Mouse (Mus musculus) right cerebral cortex, adult 18-20 months (tissue): ENCODE data around the gene Timm10b.

Source experiments
- DNase-seq: peaks from one replicate; pipeline ENCODE4 v3.0.0; 2022; ENCODE audit warnings: mixed read lengths

Timm10b gene

GRCm38 (mm10) chr7:105639756-105640155 lies at the start of gene Timm10b:
Gene Timm10b (plus strand): TSS chr7:105640056.
- DNase-seq, result no peak

GRCm38 (mm10) chr7:105590097-105590496 lies 49.8 kb upstream of the Timm10b start:
- DNase-seq, result no peak

GRCm38 (mm10) chr7:105602860-105603623 lies 36.8 kb upstream of the Timm10b start:
- peak; percentile 57 for DNase-seq

- no peak for DNase-seq
These were observed 31.4 kb upstream of the Timm10b start for GRCm38 (mm10) chr7:105608467-105608866.

- no peak for DNase-seq
These were observed 28.1 kb upstream of the Timm10b start for GRCm38 (mm10) chr7:105611767-105612166.

GRCm38 (mm10) chr7:105614400-105614799 lies 25.5 kb upstream of the Timm10b start:
- DNase-seq, result no peak

- DNase-seq, result no peak
These were observed 24.1 kb upstream of the Timm10b start for GRCm38 (mm10) chr7:105615720-105616119.

- no peak for DNase-seq
These were observed 23.3 kb upstream of the Timm10b start for GRCm38 (mm10) chr7:105616561-105616960.

- DNase-seq, result no peak
These were observed 22.0 kb upstream of the Timm10b start for GRCm38 (mm10) chr7:105617810-105618209.

GRCm38 (mm10) chr7:105619701-105620100 lies 20.2 kb upstream of the Timm10b start:
- no peak for DNase-seq

GRCm38 (mm10) chr7:105621053-105621452 lies 18.8 kb upstream of the Timm10b start:
- peak; percentile 57 for DNase-seq

GRCm38 (mm10) chr7:105621646-105622292 lies 18.1 kb upstream of the Timm10b start:
- DNase-seq, result peak; percentile 55

- DNase-seq, result no peak
These were observed 14.5 kb upstream of the Timm10b start for GRCm38 (mm10) chr7:105625397-105625796.

- peak; percentile 59 for DNase-seq
These were observed 11.2 kb upstream of the Timm10b start for GRCm38 (mm10) chr7:105628633-105629032.

GRCm38 (mm10) chr7:105632551-105632972 lies 7.3 kb upstream of the Timm10b start:
- DNase-seq, result no peak

- peak; percentile 93 for DNase-seq
These were observed 6.6 kb upstream of the Timm10b start, which contains the start of gene Trim3 for GRCm38 (mm10) chr7:105633127-105633800. Gene Trim3 (minus strand): TSS chr7:105633571.

- DNase-seq, result no peak
These were observed 6.1 kb upstream of the Timm10b start for GRCm38 (mm10) chr7:105633801-105634135.

- DNase-seq, result no peak
These were observed 5.5 kb upstream of the Timm10b start for GRCm38 (mm10) chr7:105634272-105634920.

- no peak for DNase-seq
These were observed 4.1 kb upstream of the Timm10b start for GRCm38 (mm10) chr7:105635726-105636125.

GRCm38 (mm10) chr7:105638776-105639175 lies 1.1 kb upstream of the Timm10b start:
- no peak for DNase-seq

GRCm38 (mm10) chr7:105639304-105639703 lies 552 bp upstream of the Timm10b start:
- no peak for DNase-seq

GRCm38 (mm10) chr7:105640233-105640893 lies 507 bp downstream of the Timm10b start, which contains the start of the genes Arfip2 and Gm45799:
Gene Arfip2 (minus strand): TSS chr7:105640416.
Gene Gm45799 (plus strand): TSS chr7:105640552.
- DNase-seq, result peak; percentile 99

GRCm38 (mm10) chr7:105640894-105641255 lies 1.0 kb downstream of the Timm10b start:
- no peak for DNase-seq
